In the genomic region with DNA sequence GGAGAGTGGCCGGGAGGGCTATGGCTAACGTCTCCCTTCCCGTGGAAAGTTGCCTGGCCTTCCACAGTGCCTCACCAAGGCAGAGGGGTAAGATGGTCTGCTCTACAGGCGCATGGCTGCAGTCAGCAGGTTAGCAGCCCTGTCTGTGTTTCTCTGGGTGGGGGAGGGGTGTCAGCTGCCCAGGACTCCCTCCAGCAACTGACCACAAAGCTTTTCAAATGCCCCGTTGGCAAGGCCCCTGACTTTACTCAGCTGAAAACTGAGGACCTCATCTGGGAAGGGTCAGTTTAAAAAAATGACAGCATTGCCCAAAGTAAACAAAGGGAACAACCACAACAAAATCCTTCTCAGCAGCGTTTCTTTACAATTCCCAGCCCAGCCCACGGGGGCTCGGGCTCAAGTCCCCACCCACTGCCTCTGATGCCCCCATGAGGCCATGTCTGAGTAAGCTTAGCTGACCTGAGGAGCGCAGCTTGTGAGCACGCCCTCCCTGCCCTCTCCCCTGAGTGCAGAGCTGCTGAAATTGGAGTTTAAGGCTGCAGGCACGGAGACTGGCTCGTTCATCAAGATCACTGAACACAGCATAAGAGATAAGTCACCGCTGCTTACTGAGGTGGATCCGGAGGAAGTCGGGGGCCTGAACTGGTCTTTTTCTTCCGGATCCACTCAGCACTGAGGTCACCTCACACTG, we compare ENCODE assay signal across 8 mouse cellular contexts. TPM values are rescaled to one million over a fixed set of nuclear protein-coding genes. Genes with fewer than 3 reads are reported as not detected.
A peak's percentile ranks its signal among the peaks of the same experiment; 100 is the strongest.
DNase-seq lines count a peak whose midpoint lies in the region; ATAC-seq and TF ChIP-seq lines count a peak whose summit lies in the region.

No protein-coding gene starts in this region.

- no peaks in the 10 kb centered on the region for H3K9me3 ChIP-seq in embryonic facial prominence, embryonic 13.5 days
- H3K9me3 ChIP-seq in heart, postnatal 0 days (replicated peaks; ENCODE audit: control insufficient read depth, low read length): no peaks in the 10 kb centered on the region

- peak overlapping the region; percentile 58 for H3K9ac ChIP-seq in embryonic facial prominence, embryonic 13.5 days
- H3K9ac ChIP-seq in heart, postnatal 0 days (replicated peaks; ENCODE audit: low read depth, low read length): 0 out of 2 replicates have a peak overlapping the region, but pooled peaks have one; percentile 14

- WGBS in embryonic facial prominence, embryonic 13.5 days: 6% methylated on average over 16 of the region's 16 CpGs
- 11% methylated on average over 16 of the region's 16 CpGs for WGBS in heart, postnatal 0 days

- H3K4me3 ChIP-seq in embryonic facial prominence, embryonic 13.5 days: peak overlapping the region; percentile 12; the same call in 1 of the 2 replicates
- peak overlapping the region; percentile 17 for H3K4me3 ChIP-seq in heart, postnatal 0 days (ENCODE audit: low read depth, low read length)

- peak; percentile 19; the same call in 1 of the 2 replicates for TF ChIP-seq CTCF in heart, postnatal 0 days (IDR thresholded peaks at IDR 0.05; ENCODE audit: low read depth)

- no peaks in the 10 kb centered on the region for H3K27me3 ChIP-seq in embryonic facial prominence, embryonic 13.5 days
- no peaks in the 10 kb centered on the region for H3K27me3 ChIP-seq in heart, postnatal 0 days (ENCODE audit: control insufficient read depth, insufficient read depth, low read length)

- H3K4me1 ChIP-seq in embryonic facial prominence, embryonic 13.5 days: peaks cover 77% of the 10 kb centered on the region
- H3K4me1 ChIP-seq in heart, postnatal 0 days (ENCODE audit: control insufficient read depth, insufficient read depth): peaks cover 16% of the 10 kb centered on the region; the same call in 1 of the 2 replicates

- H3K36me3 ChIP-seq in embryonic facial prominence, embryonic 13.5 days: no peaks in the 10 kb centered on the region
- no peaks in the 10 kb centered on the region for H3K36me3 ChIP-seq in heart, postnatal 0 days (replicated peaks; ENCODE audit: control insufficient read depth, insufficient read depth, low read length)

- peak; percentile 33 for DNase-seq in ovary, postnatal 36 days (ENCODE audit: low spot score)
- no peak for DNase-seq in ovary, postnatal 14 days (ENCODE audit: low spot score)
- no peak for DNase-seq in heart, postnatal 0 days (ENCODE audit: low spot score)
- peak; percentile 23 to 32 for DNase-seq in kidney, postnatal 36 days
- DNase-seq in thymus, postnatal 25 days: peak; percentile 21
- no peak for DNase-seq in layer of hippocampus, adult 9-10 months (ENCODE audit: low spot score)

- peak overlapping the region; percentile 47 for H3K4me2 ChIP-seq in embryonic facial prominence, embryonic 13.5 days
- peak overlapping the region; percentile 45 for H3K4me2 ChIP-seq in heart, postnatal 0 days (ENCODE audit: low read depth, low read length)

- 0 out of 2 replicates have a peak, but pooled peaks have one; percentile 32 for ATAC-seq in embryonic facial prominence, embryonic 13.5 days (ENCODE audit: insufficient number of reproducible peaks, insufficient read depth, low FRiP score, low TSS enrichment, low read depth)
- ATAC-seq in heart, postnatal 0 days (ENCODE audit: insufficient read depth, low read depth): peak; percentile 71
- ATAC-seq in megakaryocyte-erythroid progenitor cell, adult 5-6 weeks (replicated peaks; ENCODE audit: low FRiP score, low TSS enrichment, poor library complexity, severe bottlenecking): peak; percentile 56

- no peak for TF ChIP-seq EP300 in heart, postnatal 0 days (IDR thresholded peaks at IDR 0.05; ENCODE audit: low read depth)

- peak overlapping the region; percentile 94 for H3K27ac ChIP-seq in embryonic facial prominence, embryonic 13.5 days
- H3K27ac ChIP-seq in heart, postnatal 0 days (ENCODE audit: low read depth): no peak overlapping the region

RNA-seq across cellular contexts. Expression of gene Sec22b, which starts 41.4 kb away (rescaled TPM):
- polyA plus RNA-seq in embryonic facial prominence, embryonic 13.5 days (2015; fragmentation: Nextera tagmentation; extraction: Ambion mirVana): 141 and 145 TPM in 2 replicates
- total RNA-seq in heart, postnatal 0 days (2014; rRNA removed; ENCODE audit: low replicate concordance): 22.4 and 56.9 TPM in 2 replicates
- polyA plus RNA-seq in heart, postnatal 0 days (2015; fragmentation: Nextera tagmentation; extraction: Ambion mirVana): 69.9 and 73.7 TPM in 2 replicates
- 38.9 and 51.7 TPM in 2 replicates for total RNA-seq in megakaryocyte-erythroid progenitor cell, adult 5-6 weeks (2014; fragmentation: Nextera tagmentation)
- total RNA-seq in megakaryocyte-erythroid progenitor cell, adult 5-6 weeks (2017): 35.0 and 41.5 TPM in 2 replicates

RNA-seq across cellular contexts. Expression of gene Pde4dip, which starts 53.9 kb away (rescaled TPM):
- polyA plus RNA-seq in embryonic facial prominence, embryonic 13.5 days (2015; fragmentation: Nextera tagmentation; extraction: Ambion mirVana): 21.9 and 27.7 TPM in 2 replicates
- 415 and 498 TPM in 2 replicates for total RNA-seq in heart, postnatal 0 days (2014; rRNA removed; ENCODE audit: low replicate concordance)
- polyA plus RNA-seq in heart, postnatal 0 days (2015; fragmentation: Nextera tagmentation; extraction: Ambion mirVana): 107 and 126 TPM in 2 replicates
- total RNA-seq in megakaryocyte-erythroid progenitor cell, adult 5-6 weeks (2014; fragmentation: Nextera tagmentation): 0.96 and 1.5 TPM in 2 replicates
- 1.2 and 3.4 TPM in 2 replicates for total RNA-seq in megakaryocyte-erythroid progenitor cell, adult 5-6 weeks (2017)

Comparison
In these comparisons a context has a peak if more than half of its experiments do, and no peak if none do; other contexts are left out.
1. DNase-seq: peak in ovary, postnatal 36 days (single experiment), kidney, postnatal 36 days (2 of 2) and thymus, postnatal 25 days (single experiment); none in ovary, postnatal 14 days (single experiment), heart, postnatal 0 days (single experiment) and layer of hippocampus, adult 9-10 months (single experiment).
2. RNA of gene Pde4dip, which starts 53.9 kb away (total RNA-seq): 415 to 498 TPM in heart, postnatal 0 days; 0.96 to 3.4 TPM in megakaryocyte-erythroid progenitor cell, adult 5-6 weeks; every median in the first group is over 10 times any median in the second.
3. Peak in every context shown above with its lines, with median percentiles within 50 percentile points of each other: ATAC-seq.